Mouse (Mus musculus) activated CD4-positive, CD25-positive, alpha-beta regulatory T cell, adult 4 months (primary cell): ENCODE results near the gene Rab43. TPM values are rescaled to one million over a fixed set of nuclear protein-coding genes. Genes with fewer than 3 reads are reported as not detected.

Source experiments
- ATAC-seq: one replicate; pipeline ENCODE4 v1.8.0; 2017
- polyA plus RNA-seq, 2 experiments: library from polyadenylated mRNA; unstranded; fragments of 100-300 nt; shearing (Covaris generic); gene quantifications; one replicate each; pipeline ENCODE4 v1.2.1; 2017

Gene Rab43
- polyA plus RNA-seq, 2 experiments from 2014 or later, result 9.4 to 17.2 TPM

- no peak for ATAC-seq
Observed at GRCm38 (mm10) chr6:87808521-87808920, 3.4 kb downstream of the Rab43 start.

- no peak for ATAC-seq
Observed at GRCm38 (mm10) chr6:87807735-87808440, 4.1 kb downstream of the Rab43 start.

GRCm38 (mm10) chr6:87806857-87807256 is 5.1 kb downstream of the Rab43 start:
- no peak for ATAC-seq

GRCm38 (mm10) chr6:87806028-87806427 is 5.9 kb downstream of the Rab43 start:
- no peak for ATAC-seq

GRCm38 (mm10) chr6:87805448-87805847 is 6.5 kb downstream of the Rab43 start:
- no peak for ATAC-seq

GRCm38 (mm10) chr6:87804886-87805285 is 7.1 kb downstream of the Rab43 start:
- ATAC-seq, result no peak

GRCm38 (mm10) chr6:87804036-87804435 is 7.9 kb downstream of the Rab43 start:
- no peak for ATAC-seq

GRCm38 (mm10) chr6:87802462-87802861 is 9.5 kb downstream of the Rab43 start:
- ATAC-seq, result no peak

- no peak for ATAC-seq
Observed at GRCm38 (mm10) chr6:87799576-87799975, 12.4 kb downstream of the Rab43 start.

GRCm38 (mm10) chr6:87797321-87797720 is 14.6 kb downstream of the Rab43 start:
- no peak for ATAC-seq

GRCm38 (mm10) chr6:87796251-87796880 is 15.6 kb downstream of the Rab43 start:
- ATAC-seq, result no peak

GRCm38 (mm10) chr6:87795385-87796150 is 16.4 kb downstream of the Rab43 start:
- ATAC-seq, result no peak

- ATAC-seq, result no peak
Observed at GRCm38 (mm10) chr6:87793821-87794510, 18.0 kb downstream of the Rab43 start.

- no peak for ATAC-seq
Observed at GRCm38 (mm10) chr6:87791826-87792225, 20.1 kb downstream of the Rab43 start.

GRCm38 (mm10) chr6:87790779-87791480 is 21.0 kb downstream of the Rab43 start:
- ATAC-seq, result no peak

- ATAC-seq, result no peak
Observed at GRCm38 (mm10) chr6:87789791-87790190, 22.2 kb downstream of the Rab43 start.

GRCm38 (mm10) chr6:87788896-87789587 is 22.9 kb downstream of the Rab43 start:
- no peak for ATAC-seq

- no peak for ATAC-seq
Observed at GRCm38 (mm10) chr6:87788266-87788895, 23.6 kb downstream of the Rab43 start.

- ATAC-seq, result no peak
Observed at GRCm38 (mm10) chr6:87787108-87787890, 24.7 kb downstream of the Rab43 start.

GRCm38 (mm10) chr6:87786621-87787020 is 25.3 kb downstream of the Rab43 start:
- no peak for ATAC-seq
